Mouse (Mus musculus) gastrocnemius, postnatal 25 days (tissue): ENCODE data around the gene Rassf8. TPM values are rescaled to one million over a fixed set of nuclear protein-coding genes. Genes with fewer than 3 reads are reported as not detected.

Experiments used
- DNase-seq: peaks from one replicate; pipeline ENCODE4 v3.0.0; 2022
- total RNA-seq, 2 experiments: library from RNA; stranded (reverse); gene quantifications; 1 replicate in 1 of 2; 2 replicates in 1 of 2; pipeline ENCODE4 v1.2.3; 2021

The Rassf8 gene
- total RNA-seq, 2 experiments from 2014 or later = 27.2 to 35.6 TPM

- no peak for DNase-seq
These were observed 77.2 kb downstream of the Rassf8 start for GRCm38 (mm10) chr6:145823588-145824234.

GRCm38 (mm10) chr6:145826305-145826704 is 79.8 kb downstream of the Rassf8 start:
- DNase-seq = no peak

DNA sequence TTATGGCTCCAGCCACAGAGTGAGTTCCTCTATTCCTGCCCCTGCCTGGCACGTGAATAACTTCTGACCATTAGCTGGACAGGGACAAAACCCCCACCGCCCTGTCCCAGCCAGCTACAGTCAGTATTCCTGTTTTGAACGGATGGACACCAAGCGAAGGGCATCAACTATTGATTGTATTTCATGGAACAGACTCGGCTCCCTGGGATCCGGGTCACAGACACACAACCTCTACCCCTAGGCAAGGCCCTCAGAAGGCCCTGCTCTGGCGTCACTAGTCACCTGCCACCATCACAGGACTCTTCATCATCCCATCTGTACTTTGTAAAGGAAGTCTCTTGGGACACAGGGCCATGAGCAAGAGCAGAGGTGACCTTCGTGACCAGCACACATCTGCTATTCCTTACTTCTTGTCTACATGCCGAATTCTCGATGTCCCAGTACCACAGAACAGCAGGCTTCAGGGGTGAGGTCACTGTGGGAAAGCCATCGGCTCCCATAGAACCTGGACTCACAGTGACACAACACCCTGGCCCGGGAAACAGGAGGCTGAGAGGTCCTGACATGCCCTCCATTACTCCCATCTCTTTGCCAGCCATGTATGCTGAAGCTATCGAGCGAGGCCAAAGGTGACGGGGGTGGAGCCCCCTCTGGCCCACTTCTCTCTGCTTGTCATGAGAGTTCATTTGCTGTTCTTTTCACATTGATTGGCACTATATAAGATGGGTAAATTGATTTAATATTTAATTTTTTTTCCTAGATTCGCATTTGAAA is 82.7 kb downstream of the Rassf8 start:
- DNase-seq = no peak

DNA sequence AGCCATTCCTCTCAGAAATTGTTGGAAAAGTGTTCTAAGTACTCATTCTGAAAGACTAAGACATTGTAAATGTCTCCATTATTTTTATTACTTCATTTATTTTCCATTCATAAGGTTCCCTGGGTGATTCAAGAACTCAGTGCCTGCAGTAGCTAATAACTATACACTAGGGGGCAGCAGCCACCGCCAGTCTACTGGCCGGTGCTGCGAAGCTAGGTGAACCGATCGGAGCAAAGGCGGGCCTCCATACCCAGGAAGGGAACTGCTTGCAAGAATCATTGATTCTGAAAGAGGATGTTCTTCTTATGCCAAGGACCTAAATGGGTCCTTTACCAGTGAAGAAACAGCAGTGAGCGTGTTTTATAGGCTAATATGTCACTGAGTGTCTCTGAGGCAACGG is 83.6 kb downstream of the Rassf8 start:
- peak; percentile 52 for DNase-seq

DNA sequence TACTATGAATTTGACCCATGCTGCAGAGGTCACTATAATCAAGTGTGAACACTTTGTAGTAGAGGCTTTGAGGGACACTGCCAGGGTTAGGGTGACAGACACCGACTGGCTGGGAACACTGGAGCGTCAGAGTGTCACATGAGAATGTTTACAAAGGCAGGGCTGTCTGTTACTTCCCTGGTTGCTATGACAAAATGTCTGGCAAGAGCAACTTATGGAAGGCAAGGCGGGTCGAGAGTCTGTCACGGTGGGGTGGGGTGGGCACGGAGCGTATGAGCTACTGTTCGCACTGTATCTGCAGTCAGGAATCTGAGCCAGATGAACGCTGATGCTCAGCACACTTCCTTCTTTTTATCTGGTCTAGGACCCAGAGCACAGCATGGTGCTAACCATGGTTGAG is 84.1 kb downstream of the Rassf8 start:
- DNase-seq = no peak

DNA sequence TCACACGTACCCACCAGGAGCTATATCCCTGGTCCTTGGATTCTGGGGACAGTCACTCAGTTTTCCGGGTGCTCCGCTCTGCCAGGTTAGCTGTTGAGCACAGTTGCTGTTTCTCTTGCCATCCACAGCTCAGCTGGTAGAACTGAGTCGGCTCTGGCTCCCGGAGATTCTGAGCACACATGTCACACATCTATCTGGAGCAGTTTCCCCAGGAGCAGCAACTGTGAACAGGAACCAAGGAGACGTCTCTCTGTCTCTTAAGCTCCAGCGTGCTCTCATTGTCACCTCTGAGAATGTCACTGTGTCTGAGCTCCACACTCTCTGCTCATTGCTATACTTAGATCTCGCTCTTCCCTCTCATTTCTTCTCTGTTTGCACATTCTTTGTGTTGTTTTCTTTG is 86.4 kb downstream of the Rassf8 start:
- no peak for DNase-seq

DNA sequence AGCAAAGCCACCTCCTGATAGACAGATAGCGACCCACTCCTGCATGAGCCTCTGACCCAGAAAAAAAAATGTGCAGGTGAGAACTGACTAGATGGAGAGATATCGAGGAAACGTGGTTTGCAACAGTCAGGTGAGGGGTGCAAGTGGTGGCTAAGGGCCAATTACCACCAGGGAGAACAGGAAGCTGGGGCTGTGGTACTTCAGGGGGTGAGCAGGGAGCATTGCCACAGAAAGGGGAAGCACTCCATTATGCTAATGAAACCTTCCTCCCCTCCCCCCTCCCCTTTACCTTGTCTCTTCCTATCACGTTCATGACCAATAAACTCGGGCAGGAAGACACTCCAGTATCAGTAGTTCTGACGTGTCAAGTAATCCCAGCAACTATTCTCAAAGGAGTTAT is 88.8 kb downstream of the Rassf8 start:
- no peak for DNase-seq

- no peak for DNase-seq
These were observed 99.1 kb downstream of the Rassf8 start for GRCm38 (mm10) chr6:145845611-145846010.

DNA sequence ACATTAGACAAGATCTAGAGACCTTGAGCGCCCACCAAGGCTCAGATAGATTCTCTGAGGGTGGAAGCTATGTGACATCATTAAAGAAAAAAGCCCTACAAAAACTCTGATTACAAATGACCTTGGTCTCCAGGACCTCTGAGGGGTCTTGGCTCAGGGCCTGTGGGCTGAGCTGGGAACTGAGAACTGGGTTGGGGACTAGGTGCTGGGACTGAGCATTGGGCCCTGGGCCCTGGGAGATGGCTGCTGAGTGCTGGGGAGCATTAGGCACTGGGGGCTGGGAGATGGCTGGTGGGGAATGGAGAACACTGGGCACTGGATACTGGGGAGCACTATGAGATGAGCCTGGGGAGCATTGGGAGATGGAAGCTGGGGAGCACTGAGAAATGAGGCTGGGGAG is 99.5 kb downstream of the Rassf8 start:
- DNase-seq = no peak

DNA sequence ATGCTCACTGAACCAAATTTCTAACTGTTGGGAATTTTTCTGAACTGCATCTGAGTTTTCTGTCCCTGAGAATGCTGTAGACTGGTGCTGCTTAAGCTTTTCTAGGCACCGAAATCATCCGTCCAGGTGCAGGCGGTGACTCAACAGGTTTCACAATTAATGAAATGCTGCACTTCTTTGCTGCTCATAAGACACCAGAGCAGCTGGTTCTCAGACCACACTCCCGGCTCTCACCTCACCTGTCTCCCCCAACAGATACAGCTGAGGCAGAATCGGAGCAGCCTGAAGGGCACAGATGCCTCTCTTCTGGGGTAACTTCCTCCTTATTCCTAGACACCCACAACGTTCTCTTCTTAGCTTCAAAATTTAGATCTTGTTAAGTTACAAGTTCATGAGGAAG is 100.4 kb downstream of the Rassf8 start:
- no peak for DNase-seq

GRCm38 (mm10) chr6:145847661-145848060 is 101.1 kb downstream of the Rassf8 start:
- DNase-seq = no peak

- peak; percentile 84 for DNase-seq
These were observed 104.2 kb downstream of the Rassf8 start for GRCm38 (mm10) chr6:145850789-145851188.

DNA sequence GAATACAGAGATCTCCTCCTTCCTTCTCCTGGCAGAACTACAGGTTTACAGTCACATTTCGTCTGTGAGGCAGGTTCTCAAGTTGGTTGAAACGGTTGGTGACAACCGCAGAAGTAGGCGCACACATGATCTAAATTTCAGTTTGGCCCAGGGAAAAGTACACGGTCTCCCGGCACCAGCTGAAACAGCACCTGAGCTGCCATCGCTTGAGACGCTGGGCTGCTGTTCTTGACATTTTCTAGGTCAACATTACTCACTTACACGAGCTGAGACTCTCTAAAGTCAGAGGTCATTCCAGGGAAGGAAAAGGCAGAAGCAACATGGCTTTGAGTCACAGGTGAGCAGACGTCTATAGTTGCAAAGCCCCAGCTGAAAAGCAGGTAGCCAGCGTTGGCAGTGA is 105.4 kb downstream of the Rassf8 start:
- DNase-seq = peak; percentile 59

- DNase-seq = no peak
These were observed 106.2 kb downstream of the Rassf8 start for GRCm38 (mm10) chr6:145852708-145853107.

- no peak for DNase-seq
These were observed 107.0 kb downstream of the Rassf8 start for GRCm38 (mm10) chr6:145853356-145854079.

- DNase-seq = peak; percentile 69
These were observed 108.2 kb downstream of the Rassf8 start for GRCm38 (mm10) chr6:145854756-145855155.

DNA sequence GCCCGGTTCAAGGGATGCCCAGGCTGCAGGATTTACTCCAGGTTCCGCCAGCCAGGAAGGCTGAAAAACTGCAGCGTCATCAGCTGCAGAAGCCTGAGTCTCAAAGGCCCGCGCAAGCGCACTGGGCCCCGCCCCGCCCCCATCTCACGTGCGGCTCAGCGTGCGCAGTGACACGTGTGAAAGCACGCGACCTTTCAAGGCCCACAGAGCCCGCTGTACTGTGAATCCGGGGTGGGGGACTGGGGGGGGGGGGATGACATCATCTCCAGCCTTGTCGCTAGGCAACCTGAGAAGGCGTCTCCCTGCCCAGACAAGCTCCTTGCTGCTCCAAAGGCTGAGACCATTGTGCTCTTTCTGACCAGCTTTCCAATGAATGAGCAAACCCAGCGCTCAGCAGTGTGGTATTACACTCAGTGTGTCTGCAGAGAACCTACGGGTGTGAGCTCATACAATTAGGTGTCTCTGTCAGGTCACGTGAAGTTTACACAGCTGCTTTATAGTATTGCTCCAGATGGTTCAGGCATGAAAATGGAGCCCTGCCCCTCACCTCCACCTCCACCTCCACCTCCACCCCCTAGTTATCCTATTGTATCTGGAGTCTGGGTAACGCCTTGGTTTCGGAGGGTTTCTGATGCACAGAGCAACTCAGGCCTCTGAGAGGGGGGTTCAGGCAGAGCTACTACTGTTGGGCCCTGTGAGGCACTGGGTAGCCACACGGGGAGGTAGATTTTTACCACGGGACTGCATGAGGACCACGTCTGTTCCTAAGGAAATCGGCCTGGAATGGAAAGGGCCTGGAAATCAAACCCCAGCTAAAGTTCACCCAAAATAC is 109.4 kb downstream of the Rassf8 start:
- DNase-seq = peak; percentile 96

DNA sequence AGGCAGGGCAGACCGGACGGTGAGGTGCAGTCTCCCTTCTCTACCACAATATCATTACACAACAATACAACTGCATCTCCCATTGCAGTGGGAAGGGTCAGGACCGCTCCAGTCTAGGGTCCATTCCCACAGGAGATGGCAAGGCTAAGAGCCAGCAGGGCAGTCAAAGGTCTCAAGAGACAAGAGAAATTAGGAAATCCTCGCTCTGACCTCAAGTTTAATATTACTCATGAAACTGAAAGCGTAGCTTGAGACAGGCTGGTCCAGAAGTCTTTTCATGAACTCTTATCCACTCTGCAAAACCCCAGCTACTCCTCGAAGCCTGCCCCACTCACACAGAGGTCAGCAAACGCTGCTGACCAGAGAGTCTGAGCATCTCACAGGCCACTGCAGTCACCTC is 110.9 kb downstream of the Rassf8 start:
- no peak for DNase-seq

DNA sequence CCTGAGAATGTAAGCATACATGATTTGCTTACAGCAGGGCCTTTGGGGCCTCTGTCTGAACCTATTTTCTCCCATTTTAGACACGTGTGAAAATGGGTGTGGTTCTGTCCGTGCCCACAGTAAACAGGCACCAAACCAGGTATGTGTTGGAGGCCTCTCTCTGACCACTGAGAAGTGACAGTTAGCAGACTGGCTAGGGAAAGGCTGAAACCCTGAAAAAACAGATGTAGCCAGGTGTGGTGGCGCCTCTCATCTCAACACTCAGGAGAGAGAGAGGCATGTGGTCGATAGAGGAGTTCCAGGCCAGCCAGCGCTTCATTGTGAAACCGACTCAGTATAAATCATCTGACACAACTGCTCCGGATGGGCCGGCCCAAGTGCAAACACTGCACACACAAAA is 111.9 kb downstream of the Rassf8 start:
- no peak for DNase-seq

DNA sequence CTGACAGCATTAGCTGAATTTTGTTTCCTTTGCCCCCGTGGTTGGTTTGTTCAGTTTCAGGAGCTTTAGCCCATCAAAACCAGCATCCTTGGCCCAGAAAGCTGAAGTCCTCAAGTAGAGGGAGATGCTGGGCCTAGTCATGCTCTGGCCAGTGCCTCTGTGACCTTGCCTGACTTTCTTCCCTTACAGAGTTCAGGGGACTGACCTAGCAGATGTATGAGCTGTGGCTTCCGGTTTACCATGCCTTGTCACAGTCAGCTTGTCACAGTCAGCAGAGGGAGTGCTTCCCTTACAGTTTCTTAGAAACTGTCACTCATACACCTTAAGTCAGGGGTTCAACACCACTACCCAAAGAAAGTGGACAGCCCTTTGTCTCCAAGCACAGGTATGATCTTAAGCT is 113.8 kb downstream of the Rassf8 start:
- no peak for DNase-seq

DNA sequence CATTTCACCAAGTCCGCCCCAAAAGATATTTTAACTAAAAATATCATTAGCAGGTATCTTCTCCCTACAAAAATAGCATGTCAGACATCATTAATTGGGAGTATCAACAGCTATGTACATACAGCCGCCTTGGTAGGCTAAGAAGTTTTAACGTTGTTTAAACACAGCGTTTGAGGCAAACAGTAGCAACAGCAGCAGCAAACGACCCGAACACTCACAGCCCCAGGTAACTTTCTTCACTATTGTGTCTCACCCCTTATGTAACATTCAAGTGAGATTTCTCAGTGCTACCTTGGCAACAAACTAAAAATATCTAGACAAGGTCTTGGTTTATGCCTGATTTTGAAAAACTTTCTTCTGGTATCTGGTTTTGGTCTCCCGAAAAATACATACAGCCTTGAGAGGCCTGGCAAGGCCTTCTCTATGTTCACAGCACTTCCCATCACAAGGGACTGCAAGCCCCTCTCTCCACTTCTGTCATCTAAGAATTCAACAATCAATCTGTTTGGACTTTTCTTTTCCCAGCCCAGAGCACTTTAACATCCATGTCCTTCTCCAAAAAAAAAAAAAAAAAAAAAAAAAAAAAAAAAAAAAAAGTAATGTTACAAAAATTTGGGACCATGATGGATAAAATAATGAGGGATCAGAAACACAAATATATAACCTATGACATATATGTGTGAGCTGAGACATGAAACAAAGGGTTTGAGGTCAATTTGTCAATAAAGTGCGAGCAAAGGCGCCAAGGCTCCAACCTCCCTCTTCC is 115.1 kb downstream of the Rassf8 start:
- DNase-seq = no peak

GRCm38 (mm10) chr6:145862321-145862720 is 115.8 kb downstream of the Rassf8 start:
- no peak for DNase-seq
